Mouse (Mus musculus): ENCODE results near the gene Snap23.

DNA sequence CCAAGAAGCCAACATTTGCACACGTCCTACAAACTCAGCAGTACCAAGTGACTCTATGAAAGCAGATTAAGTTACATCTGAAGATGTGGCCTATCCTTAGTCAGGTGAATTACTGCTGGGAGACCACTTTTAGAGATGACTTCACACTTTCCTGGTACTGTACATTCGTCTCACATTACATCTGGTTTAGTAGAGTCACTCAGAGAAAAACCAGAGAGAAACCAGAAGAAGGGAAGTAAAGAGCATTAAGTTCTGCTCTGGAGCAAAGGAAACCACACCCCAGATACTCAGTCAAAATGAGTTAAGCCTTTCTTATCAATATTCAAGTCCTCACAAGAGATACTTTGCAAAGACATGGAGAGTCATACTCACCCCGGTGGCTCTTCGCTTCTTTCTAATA, 36.2 kb upstream of the Snap23 start:
- TF ChIP-seq POLR2A (IDR thresholded peaks at IDR 0.05; ENCODE audit: extremely low read depth, insufficient read depth, low read length): no peak
- TF ChIP-seq CTCF (IDR thresholded peaks at IDR 0.05; ENCODE audit: extremely low read depth, insufficient read depth, low read length): no peak

Measured in cortical plate, adult 2 months (tissue).